Mouse (Mus musculus) CH12F3 (cell line): ENCODE results near the gene Uhrf1bp1.

Experiments used
- in situ Hi-C: fragments of 300-500 bp; cut with MboI; formaldehyde crosslinking; loops from 2 replicates; pipeline ENCODE4 v1.14.3; 2020; ENCODE audit warnings: low sequenced_read_pairs

Gene Uhrf1bp1

DNA sequence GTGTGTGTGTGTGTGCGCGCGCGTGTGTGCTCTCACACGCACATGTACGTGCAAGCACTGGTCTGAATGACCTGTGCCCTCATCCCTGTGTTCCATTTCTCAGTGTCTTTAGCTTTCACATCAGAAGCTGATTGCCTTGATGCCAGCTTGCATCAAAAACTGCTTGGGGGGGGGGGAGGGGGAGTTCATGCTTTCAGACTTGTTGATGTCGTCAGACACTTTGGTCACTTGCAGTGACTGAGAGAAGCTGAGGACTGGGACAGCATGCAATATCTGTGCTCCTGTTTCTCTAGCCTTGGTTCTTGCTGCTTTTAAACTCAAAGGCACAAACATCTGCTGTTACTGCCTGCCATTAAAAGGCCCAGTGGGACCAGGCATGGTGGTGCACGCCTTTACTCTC lies 90.1 kb downstream of the Uhrf1bp1 start:
- in situ Hi-C loops: no loop called here

DNA sequence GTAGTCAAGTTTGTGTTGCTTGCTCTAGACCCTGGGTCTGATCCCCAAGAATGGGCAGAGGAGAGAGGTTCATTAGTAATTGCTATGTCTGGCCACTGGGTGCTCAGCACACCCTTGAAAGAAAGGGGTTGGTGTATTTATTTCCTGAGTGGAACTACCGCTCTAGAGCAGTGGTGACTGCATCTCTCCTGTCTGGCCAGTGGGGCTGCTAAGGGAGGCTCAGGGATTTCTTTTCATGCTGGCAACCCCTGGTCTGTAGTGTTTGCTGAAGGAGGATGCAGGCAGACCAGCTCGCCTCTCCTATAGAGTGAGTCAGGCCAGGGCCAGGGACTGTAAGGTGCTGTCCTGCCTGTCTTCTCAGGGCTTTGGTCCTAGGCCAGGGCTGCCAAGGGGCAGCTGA lies 90.9 kb downstream of the Uhrf1bp1 start:
- in situ Hi-C loops: no loop called here
